Mouse (Mus musculus): Measurements from ENCODE around the gene Apoc1.
A peak's percentile ranks its signal among the peaks of the same experiment; 100 is the strongest.

Apoc1 gene

DNA sequence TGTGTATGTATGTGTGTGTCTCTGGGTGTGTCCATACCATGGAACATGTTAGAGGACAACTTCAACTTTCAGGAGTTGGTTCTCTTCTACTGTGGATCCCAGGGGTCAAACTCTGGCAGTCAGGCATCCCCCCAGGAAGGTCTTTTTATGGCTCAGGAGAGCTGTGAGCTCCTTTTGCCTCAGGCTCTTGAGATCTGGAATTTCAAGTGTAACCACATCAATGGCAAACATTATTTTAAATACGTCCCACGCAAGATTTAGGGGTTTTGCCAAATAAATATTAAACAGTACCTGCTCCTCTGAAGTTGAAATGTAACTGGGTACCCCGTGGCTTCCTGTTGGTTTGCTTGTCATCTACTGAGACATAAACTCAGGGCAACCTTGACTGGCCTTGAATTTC is 9.5 kb downstream of the Apoc1 start:
- DNase-seq: no peak

DNA sequence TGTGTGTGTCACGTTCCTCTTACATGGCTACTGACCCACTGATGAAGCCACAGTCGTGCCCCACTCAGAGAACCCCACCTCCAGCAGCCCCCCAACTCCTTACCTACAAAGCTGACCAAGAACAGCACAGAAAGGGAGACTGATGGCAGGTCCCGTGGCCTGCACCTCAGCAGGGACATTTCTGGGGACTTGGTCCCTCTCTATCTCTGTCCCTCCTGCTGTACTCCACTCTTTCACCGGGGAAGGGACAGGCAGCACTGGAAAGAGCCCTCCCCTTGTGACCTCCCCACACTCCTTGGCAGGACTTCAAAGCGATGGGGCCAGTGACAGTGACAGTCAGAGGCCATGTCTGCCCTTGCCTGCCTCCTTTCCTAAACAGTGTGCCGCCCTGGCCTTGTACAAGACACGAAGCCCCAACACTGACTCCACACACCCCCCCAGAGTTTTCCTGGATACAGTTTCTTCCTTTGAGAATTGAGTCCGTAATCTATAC is 11.2 kb downstream of the Apoc1 start, which contains the start of the genes Gm44805 and Apoc4:
TSS of gene Gm44805 (minus strand) at position 222 of the 493 bp plus-strand sequence.
TSS of gene Apoc4 (minus strand) at position 278 of the 493 bp plus-strand sequence.
- no peak for DNase-seq

DNA sequence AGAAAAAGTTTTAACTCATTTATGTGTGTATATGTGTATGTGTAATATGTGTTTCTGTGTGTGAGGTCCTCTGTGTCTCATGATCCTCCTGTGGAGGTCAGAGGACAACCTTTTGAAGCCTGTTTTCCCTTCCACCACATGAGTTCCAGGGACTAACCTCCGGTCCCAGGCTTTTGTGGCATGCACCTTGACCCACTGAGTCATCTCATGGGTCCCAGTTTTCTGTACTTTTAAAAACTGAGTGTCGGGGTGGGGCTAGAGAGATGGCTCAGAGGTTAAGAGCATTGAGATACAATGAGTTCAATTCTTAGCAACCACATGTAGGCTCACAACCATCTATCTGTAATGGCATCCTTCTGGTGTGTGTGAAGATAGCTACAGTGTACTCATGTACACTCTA is 11.8 kb downstream of the Apoc1 start:
- DNase-seq: no peak

DNA sequence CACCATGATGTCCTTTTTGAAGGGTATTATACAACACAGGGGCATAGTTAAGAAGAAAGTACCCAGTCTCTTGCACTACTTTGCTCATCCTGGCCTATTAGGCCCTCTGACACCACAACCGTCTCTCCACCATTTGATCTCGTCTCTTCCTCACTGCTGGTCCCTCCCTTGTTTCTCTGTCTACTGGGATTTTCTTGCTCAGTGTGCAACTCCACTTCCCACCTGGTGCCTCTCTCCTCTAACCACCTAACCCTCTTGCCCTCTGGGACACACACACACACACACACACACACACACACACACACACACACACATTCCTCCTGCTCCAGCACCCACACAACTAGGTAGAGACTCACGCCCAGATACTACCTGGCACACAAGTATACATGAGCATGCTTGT is 13.6 kb downstream of the Apoc1 start:
- no peak for DNase-seq

DNA sequence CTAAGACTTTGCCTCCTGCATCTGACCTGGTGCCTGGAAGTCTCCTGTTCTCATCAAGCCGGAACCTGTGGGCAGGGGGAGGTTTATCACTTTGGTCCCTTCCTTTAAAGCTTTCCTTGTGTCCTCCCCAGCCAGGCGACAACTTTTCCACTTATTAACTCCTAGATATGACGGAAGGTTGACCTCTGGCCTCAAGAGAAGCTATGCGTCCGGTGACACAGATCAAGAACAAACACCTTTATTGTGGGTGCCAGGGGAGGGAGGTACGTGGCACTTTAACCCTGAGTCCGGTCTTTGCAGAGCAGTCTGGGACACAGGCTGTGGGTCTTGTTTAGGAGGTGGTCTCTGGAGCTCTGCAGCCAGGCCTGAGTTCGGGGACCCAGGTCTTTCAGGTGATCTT is 14.6 kb downstream of the Apoc1 start, which contains the start of gene Apoc2:
TSS of gene Apoc2 (minus strand) at position 70 of the 400 bp plus-strand sequence.
- DNase-seq: no peak

DNA sequence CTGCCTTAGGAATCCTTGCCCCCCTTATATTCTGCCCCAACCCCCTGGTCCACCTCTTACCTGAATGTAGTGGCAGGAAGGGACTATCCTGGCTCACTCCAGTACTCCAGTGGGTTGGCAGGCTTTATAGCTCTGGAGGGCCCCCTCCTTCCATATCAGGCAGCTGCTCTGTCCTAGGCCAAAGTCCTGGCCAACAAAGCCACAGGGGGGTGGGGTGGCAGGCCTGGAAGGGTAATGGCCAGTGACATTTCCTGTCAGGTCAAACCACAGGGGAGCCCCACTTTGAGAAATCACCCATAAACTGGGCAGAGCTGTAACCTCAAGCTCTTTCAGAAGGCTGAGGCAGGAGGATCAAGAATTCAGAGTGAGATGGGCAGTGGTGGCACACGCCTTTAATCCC is 15.8 kb downstream of the Apoc1 start:
- no peak for DNase-seq

DNA sequence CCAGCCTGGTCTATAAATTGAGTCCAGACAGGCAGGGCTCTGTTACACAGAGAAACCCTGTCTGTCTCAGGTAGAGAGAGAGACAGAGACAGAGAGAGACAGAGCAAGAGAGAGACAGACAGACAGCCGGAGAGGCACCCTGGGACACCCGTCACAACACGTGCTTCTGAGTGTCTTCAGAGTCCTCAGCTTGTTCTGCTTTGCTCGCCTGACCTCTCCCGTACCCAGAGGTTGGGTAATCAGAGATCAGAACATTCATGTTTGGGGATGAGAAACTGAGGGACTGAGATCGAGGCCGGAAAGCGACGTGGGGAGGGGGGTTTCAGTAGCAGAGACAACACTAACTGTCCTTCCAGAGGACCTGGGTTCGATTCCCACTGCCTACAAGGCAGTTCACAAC is 16.6 kb downstream of the Apoc1 start:
- no peak for DNase-seq

DNA sequence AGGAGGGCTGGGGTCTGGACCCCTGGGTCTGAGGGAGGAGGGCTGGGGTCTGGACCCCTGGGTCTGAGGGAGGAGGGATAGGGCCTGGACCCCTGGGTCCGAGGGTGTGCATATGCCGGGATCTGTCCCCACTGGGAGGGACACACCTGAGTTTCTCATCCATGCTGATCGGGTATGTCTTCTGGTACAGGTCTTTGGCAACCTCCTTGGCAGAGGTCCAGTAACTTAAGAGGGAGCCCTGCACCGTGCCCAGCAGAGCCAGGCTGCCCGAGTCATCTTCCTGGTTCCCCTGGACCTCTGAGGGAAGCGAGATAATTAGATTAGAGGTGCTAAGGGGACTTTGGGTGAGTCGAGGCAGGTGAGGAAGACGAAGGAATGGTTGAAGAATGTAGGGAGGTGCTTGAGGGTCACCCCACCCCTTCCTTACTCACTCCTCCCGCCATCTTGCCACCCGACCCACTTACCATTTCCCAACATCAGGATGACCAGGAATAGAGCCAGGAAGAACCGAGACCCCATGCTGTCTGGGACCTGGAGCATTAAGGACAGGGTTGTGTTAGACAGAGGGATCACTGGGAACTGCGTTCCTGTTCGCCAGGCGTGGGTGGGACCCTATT is 19.3 kb downstream of the Apoc1 start:
- DNase-seq: no peak

DNA sequence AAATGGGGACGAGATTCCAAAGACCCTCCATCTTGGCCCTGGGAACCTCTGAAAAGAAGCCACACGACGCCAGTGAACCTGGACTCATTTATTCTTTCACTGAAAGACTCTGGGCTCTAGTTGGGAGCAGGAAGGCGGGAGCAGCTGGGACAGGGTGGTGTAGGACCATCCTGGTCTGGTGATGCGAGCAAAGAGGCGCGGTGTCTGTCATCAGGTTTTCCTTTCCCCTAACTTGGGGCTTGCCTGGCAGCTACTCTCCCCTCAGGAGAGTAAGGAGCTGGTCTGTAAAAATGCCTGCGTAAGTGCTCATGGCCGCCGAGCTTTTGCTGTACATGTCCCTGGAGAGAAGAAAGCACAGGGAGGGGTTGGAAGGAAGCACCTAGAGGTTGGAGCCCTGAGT is 20.9 kb downstream of the Apoc1 start:
- DNase-seq: no peak

DNA sequence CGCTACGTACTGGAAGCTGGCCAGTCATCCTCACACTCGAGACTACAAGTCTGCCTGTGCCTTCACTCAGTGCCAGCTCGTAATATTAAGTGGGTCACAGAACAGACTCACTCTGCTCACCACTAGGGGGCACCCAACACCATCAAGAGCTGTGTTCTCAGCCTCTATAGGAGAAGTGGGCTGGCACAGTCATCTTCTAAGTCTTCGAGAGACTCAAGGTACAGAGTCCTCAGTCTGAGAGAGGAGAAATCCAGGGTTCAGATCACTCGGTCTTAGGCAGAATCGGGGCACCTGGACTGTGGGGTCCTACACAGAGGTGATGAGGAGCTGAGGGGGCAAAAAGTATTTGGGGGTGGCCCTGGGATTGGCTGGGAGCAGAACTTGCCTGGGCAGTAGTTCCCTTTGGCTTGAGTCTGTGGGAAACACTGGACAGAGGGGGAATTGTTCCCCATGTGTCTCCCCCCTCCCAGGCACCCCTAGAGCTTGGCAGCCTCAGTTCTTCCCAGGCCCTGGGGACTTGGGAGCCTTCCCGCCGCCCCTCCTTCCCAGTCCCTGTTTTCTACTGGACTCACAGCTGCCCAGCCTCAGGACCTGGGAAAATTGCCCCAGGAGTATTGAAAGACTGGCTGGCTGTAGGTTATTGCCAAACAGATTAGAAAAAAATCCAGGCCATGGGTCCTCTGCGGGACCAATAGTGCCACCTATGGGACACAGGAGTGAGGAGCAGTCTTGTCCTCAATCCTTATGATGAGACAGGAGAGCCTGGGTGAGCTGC is 23.3 kb downstream of the Apoc1 start:
- peak; percentile 94 to 95 for DNase-seq

DNA sequence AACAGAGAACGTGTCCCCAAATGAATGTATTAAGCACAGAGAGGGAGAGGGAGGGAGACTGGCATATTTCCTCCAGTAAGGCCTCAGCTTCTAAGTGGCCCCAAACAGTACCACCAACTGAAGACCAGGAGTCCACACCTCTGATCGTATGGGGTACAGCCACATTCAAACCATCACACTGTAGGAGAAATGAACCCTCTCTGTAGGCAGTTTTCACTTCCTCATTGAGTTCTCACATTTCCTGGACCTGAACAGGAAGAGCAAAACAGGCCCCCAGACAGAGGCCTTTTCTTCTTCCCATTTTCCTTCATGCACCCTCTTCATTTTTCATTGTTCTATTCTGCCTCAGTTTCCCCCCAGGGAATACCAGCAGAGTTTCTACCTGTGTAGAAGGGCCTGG is 25.0 kb downstream of the Apoc1 start:
- DNase-seq: peak; percentile 43 to 45

DNA sequence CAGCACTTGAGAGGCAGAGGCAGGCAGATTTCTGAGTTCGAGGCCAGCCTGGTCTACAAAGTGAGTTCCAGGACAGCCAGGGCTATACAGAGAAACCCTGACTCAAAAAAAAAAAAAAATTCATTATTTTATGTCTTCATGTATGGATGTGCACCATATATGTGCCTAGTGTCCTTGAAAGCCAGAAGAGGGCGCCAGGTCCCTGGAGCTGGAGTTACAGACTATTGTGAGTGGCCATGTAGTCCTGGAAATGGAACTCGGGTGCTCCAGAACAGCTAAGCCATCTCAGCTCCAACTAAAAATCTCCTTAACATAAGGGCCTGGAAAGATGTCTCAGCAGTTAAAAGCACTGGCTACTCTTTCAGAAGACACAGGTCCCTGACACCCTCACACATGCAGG is 25.7 kb downstream of the Apoc1 start:
- DNase-seq: peak; percentile 13 to 24

DNA sequence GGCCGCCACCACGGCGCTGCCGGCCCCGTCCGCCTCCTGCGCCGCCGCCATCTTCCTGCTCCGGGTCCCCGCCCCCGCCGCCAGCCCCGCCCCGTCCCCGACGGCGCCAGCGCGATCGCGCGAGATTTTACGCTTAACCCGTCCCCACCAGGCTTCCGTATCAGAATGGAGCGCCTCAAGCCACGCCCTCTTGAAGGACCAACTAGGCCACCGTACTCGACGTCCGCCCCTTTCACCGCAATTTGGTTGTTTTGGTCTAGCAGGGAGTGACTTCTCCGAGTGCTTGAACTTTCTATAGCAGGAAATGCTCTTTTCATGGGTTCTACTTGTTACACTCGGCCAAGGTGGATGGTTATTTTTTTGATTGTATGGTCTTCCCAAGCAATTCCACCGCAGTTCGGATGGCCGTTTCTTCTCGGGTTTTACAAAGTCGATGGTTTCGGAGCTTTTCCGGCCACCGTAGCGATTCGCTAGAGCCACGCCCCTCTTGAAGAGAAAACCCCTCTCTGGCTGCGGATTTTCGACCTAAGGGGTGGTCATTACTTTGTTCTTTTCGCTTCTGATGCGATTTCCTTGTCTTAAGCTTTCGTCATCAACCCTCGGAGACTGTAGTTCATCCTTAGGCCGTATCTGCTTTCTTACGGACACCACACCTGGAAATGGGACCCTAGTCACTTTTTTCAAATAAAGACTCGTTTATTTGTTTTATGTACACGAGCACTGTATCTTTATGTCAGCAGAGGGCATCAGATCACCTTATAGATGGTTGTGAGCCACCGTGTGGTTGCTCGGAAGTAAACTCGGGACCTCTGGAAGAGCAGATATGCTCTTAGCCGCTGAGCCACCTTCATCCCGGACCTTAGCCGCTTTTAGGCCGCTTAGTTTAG is 27.3 kb downstream of the Apoc1 start, which contains the start of gene Clptm1:
TSS of gene Clptm1 (minus strand) at position 79 of the 887 bp plus-strand sequence.
- peak; percentile 97 for DNase-seq

DNA sequence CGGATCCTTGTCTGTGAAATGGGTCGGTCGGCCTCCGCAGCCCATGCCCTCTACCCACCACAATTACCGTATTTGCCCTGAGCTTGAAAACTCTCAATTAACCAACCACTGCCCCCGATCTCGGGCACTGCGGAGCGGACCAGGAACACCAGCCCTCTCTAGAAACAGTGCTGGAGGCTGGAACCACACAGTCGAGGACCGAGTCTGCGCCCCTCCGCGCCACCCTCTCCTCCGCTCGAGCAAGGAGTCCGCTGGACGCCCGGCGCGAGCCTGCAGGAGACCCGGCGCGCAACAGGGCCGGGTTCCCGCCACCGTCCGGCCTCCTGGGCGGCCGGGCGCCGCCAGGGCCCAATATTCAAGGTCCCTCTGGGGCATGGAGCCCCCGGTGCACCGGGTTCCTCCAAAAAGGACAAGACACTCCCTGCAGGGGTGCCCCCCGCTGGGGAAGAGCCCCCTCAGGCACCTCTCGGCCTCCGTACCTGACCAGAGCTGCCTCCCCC is 28.0 kb downstream of the Apoc1 start:
- no peak for DNase-seq

DNA sequence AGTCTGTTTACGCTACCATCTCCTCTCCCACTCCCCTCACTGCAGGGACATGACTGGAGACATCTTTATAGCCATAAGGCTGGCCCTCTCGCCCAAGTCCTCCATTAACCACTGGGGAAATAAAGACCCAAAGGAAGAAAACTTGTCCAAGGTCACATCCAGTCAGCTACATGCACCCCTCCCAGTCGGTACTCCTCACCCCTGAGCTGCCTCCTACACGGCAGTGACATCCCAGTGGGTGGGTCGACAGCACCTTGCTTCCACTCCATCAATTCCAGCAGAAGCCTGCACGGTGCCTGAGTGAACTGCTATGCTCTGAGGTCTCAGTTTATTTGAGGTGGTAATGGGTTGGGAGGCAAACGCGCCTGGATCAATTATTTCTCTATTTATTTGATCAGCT is 28.5 kb downstream of the Apoc1 start:
- DNase-seq: no peak

DNA sequence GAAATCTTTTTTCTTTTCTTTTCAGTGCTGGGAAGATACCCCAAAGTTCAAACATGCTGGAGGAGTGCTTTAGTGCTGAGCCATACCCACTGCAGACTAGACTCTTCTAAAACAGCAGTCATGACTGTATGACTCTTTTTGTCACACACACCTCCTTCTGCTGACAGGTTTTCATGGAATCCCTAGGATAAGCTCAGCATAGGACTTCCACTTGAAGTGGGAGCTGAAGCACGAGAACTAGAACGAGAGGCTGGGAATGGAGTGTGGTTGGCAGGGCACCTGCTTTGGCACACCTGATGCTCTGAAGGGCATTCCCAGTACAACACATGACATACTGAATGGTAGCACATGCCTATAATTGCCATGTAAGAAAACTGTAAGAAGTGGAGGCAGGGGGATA is 39.8 kb downstream of the Apoc1 start:
- no peak for DNase-seq

DNA sequence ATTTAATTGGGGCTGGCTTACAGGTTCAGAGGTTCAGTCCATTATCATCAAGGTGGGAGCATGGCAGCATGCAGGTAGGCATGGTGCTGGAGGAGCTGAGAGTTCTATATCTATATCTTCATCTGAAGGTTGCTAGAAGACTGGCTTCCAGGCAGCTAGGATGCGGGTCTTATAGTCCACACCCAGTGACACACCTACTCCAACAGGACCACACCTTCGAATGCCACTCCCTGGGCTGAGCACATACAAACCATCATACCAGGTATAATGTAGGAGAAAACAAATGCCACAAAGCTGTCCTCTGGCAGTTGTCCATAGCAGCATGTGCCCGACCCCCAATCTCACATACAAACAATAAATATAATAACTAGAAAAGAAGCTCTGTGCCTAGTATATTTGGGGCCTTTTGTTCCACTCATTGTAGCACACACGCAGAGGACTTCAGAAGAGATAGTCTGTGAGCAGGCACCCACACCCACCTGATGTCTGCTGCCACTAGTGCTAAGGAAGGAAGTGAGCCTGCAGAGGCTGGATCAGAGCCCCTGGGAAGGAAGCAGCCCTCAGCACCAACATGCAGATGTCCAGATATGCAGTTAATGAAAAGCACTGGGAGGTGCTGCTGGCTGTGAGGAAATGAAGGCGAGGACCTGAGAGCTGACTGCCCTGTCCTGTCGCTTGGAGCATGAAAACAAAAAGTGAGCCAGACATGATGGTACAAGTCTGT is 41.2 kb downstream of the Apoc1 start:
- DNase-seq: no peak

DNA sequence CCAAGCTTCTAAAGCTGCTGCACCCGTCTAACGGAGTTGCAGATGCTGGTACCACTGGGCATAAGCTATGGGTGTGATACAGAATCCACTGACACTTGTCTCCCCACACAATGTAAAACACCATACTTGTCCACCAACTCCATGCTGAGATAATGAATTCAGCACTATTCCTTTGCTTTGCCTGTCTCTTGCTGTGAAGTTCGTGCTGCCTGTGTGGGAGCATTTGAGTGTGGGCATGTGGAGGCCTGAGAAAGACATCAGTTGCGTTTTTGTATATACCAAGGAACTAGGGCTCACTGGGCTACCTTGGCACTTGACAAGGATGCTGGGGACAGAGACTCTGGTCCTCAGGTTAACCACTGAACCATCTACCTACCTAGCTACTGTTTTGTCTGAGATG is 51.2 kb downstream of the Apoc1 start:
- DNase-seq: no peak

Measured in B cell, adult 2 months (primary cell).